Mouse (Mus musculus): Measurements from ENCODE around the gene Pld5.

DNA sequence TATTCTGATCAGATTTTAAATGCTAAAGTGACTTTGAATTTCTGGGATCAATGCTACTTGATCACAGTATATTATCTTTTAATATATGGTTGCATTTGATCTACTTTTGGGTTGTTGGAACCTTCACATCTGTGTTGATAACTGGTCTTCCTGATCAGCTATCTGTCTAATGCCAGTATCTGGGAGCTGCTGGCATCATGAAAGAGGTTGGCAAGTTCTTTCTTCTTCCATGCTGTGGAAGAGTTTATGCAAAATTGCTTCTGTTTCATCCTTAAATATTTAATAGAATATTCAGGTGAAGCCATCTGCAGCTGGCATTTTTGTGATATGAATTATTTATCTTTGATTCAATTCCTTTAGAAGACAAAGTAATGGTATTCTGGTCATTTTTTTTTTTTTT is 263.6 kb downstream of the Pld5 start:
- TF ChIP-seq CTCF (IDR thresholded peaks at IDR 0.05; ENCODE audit: low read depth) (no peak), EP300 (optimal IDR thresholded peaks at IDR 0.05) (no peak)

Data from stomach, postnatal 0 days (tissue).